Mouse (Mus musculus) brain, embryonic 14.5 days (tissue): ENCODE results near the gene Ociad2.

ENCODE experiments used
- CTCF ChIP-seq: fragments of 200-500 bp; IDR thresholded peaks from 2 replicates; pipeline ENCODE4 v1.5.1; 2012; ENCODE audit warnings: inconsistent platforms, mild to moderate bottlenecking, moderate library complexity, borderline replicate concordance; ENCODE audit not compliant: insufficient read depth, insufficient read length; ENCODE audit errors: extremely low read depth
- POLR2A ChIP-seq: fragments of 200-500 bp; IDR thresholded peaks from 2 replicates; pipeline ENCODE4 v1.6.1; 2012; ENCODE audit warnings: mild to moderate bottlenecking, inconsistent platforms, borderline replicate concordance; ENCODE audit not compliant: poor library complexity, insufficient read depth, insufficient read length, severe bottlenecking; ENCODE audit errors: extremely low read depth

DNA sequence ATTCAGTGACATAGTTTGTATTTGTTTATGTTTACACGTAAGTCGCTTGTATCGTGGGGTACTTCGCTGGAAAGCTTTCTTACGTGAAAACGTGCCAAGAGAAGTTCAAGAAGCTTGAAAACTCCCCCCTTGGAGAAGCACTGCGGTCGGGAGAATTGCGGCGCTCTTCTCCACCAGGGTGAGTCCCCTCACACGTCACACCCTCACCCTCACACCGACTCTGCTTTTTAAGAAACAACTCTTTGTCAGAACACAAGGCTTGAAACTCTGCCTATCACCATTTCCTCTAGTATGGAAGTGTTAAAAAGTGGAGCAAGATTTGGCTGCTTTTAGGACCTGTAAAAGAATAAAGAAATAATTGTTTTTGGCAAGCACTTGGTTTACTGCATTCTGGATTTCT is 36.3 kb downstream of the Ociad2 start:
- no peak for TF ChIP-seq POLR2A
- no peak for TF ChIP-seq CTCF
